8 mouse cellular contexts compared by ENCODE assay signal in the genomic region with DNA sequence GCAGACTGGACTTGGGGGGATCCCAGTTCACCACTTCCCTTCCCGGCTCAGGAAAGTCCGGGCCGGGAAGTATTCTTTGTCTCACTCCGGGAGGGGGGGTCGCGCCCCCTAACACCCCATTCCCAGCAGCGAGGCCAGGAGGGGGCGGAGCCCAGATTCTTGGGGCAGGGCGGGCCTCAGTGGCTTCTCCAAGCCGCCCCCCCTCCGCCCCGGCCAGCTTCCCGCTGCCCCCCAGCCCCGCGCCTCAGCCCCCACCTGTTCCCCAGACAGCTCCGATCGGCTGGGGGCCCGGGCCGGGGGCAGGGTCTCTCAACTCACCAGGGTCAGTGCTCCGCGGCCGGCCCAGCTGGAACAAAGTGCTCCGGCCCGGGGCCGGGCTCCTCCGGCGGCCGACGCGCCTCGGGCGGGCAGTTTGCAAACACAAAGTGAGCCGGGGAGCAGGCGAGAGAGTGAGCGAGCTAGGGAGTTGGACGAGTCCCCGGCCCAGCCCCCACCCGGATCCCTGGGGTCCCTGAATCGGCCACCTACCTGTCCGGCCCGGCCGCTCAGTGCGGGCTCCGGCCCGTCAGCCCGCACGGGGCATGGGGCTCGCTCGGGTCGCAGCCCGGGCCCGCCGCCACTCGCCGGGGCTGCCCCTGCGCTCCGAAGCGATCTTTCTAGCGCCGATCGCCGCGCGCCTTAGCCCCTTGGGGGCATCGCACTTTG. TPM values are rescaled to one million over a fixed set of nuclear protein-coding genes. Genes with fewer than 3 reads are reported as not detected.
DNase-seq lines count a peak whose midpoint lies in the region; ATAC-seq and TF ChIP-seq lines count a peak whose summit lies in the region.

No protein-coding gene starts in this region.

- peak; percentile 52 for ATAC-seq in forebrain, embryonic 15.5 days (replicated peaks)
- peak; percentile 43 for ATAC-seq in hindbrain, embryonic 13.5 days (ENCODE audit: low FRiP score)
- ATAC-seq in liver, embryonic 11.5 days (replicated peaks; ENCODE audit: low FRiP score), result peak; percentile 56

- TF ChIP-seq CTCF in CH12.LX (conservative IDR thresholded peaks at IDR 0.05 in 1 of 2, IDR thresholded peaks at IDR 0.05 in 1 of 2; ENCODE audit: low read depth in 2 of 2, low read length in 2 of 2), result no peak

- no peak for TF ChIP-seq EP300 in CH12.LX (IDR thresholded peaks at IDR 0.05; ENCODE audit: low read length)

- H3K79me2 ChIP-seq in CH12.LX (replicated peaks; ENCODE audit: control insufficient read depth, extremely low read depth, insufficient read depth, poor library complexity, severe bottlenecking), result peaks cover 15% of the 10 kb centered on the region
- H3K79me2 ChIP-seq in myocyte (ENCODE audit: control insufficient read depth, insufficient read depth), result peaks cover 38% of the 10 kb centered on the region

- dilution Hi-C loops in CH12.LX (cut with MboI; ENCODE audit: extremely low pct_ligation_motif_present, extremely low pct_unique_long_range_greater_than_20kb, low sequenced_read_pairs), result no loop called here

- TF ChIP-seq POLR2A in CH12.LX (IDR thresholded peaks at IDR 0.05; ENCODE audit: low read depth, low read length) (no peak), myocyte (IDR thresholded peaks at IDR 0.05; ENCODE audit: insufficient read length, low read depth) (no peak)

- H3ac ChIP-seq in myocyte (ENCODE audit: control insufficient read depth, insufficient read length), result peak overlapping the region; percentile 91

- H3K36me3 ChIP-seq in CH12.LX (replicated peaks in 1 of 2; ENCODE audit: control insufficient read depth in 1 of 2, insufficient read depth in 1 of 2, low read length in 1 of 2) (peaks cover 6 to 36% of the 10 kb centered on the region in 2 experiments), myocyte (ENCODE audit: control insufficient read depth, insufficient read depth) (no peaks in the 10 kb centered on the region)
- H3K36me3 ChIP-seq in forebrain, embryonic 15.5 days, result no peaks in the 10 kb centered on the region
- no peaks in the 10 kb centered on the region for H3K36me3 ChIP-seq in hindbrain, embryonic 13.5 days
- H3K36me3 ChIP-seq in liver, embryonic 11.5 days (ENCODE audit: control insufficient read depth, insufficient read depth, low read length), result peaks cover 5% of the 10 kb centered on the region; the same call in 1 of the 2 replicates

- no peak for TF ChIP-seq RAD21 in CH12.LX (IDR thresholded peaks at IDR 0.05; ENCODE audit: low read depth, low read length)

- H3K27me3 ChIP-seq in CH12.LX (replicated peaks) (no peaks in the 10 kb centered on the region), myocyte (ENCODE audit: control insufficient read depth, insufficient read depth, insufficient read length) (no peaks in the 10 kb centered on the region)
- H3K27me3 ChIP-seq in forebrain, embryonic 15.5 days, result peaks cover 15% of the 10 kb centered on the region; the same call in 1 of the 2 replicates
- peaks cover 61% of the 10 kb centered on the region for H3K27me3 ChIP-seq in hindbrain, embryonic 13.5 days
- H3K27me3 ChIP-seq in liver, embryonic 11.5 days (replicated peaks; ENCODE audit: control insufficient read depth, insufficient read depth, low read length), result peaks cover 25% of the 10 kb centered on the region

- peak overlapping the region; percentile 85 for H3K9ac ChIP-seq in CH12.LX (ENCODE audit: insufficient read depth, low read depth)
- peak overlapping the region; percentile 69 for H3K9ac ChIP-seq in forebrain, embryonic 15.5 days (replicated peaks)
- H3K9ac ChIP-seq in hindbrain, embryonic 13.5 days, result peak overlapping the region; percentile 83
- peak overlapping the region; percentile 91 for H3K9ac ChIP-seq in liver, embryonic 11.5 days (ENCODE audit: low read depth, low read length)

- peak; percentile 29 for DNase-seq in CH12.LX (ENCODE audit: extremely low read depth)
- peak; percentile 80 for DNase-seq in adrenal gland, adult 2 months
- DNase-seq in liver, embryonic 11.5 days (ENCODE audit: low spot score), result peak; percentile 76
- DNase-seq in thymus, postnatal 10 days (ENCODE audit: low spot score in 2 of 2), result peak; percentile 46 to 47
- DNase-seq in left cerebral cortex, adult 11 months (ENCODE audit: low spot score), result no peak

- H3K9me3 ChIP-seq in CH12.LX (replicated peaks; ENCODE audit: low read length), result no peaks in the 10 kb centered on the region
- H3K9me3 ChIP-seq in forebrain, embryonic 15.5 days, result no peaks in the 10 kb centered on the region
- H3K9me3 ChIP-seq in hindbrain, embryonic 13.5 days, result no peaks in the 10 kb centered on the region
- no peaks in the 10 kb centered on the region for H3K9me3 ChIP-seq in liver, embryonic 11.5 days (ENCODE audit: control insufficient read depth, low read length)

- H3K4me2 ChIP-seq in CH12.LX (ENCODE audit: insufficient read depth, low read depth, poor library complexity, severe bottlenecking) (peak overlapping the region; percentile 95), myocyte (ENCODE audit: low read depth) (peak overlapping the region; percentile 82)
- H3K4me2 ChIP-seq in forebrain, embryonic 15.5 days (replicated peaks), result peak overlapping the region; percentile 79
- H3K4me2 ChIP-seq in hindbrain, embryonic 13.5 days, result peak overlapping the region; percentile 98
- H3K4me2 ChIP-seq in liver, embryonic 11.5 days, result peak overlapping the region; percentile 99

- under 1% methylated on average over 62 of the region's 65 CpGs for WGBS in forebrain, embryonic 15.5 days
- under 1% methylated on average over 56 of the region's 65 CpGs for WGBS in hindbrain, embryonic 13.5 days
- under 1% methylated on average over 65 of the region's 65 CpGs for WGBS in liver, embryonic 11.5 days

- in situ Hi-C loops in CH12.LX (cut with MboI; ENCODE audit: low pct_ligation_motif_present, low pct_unique_long_range_greater_than_20kb, low sequenced_read_pairs), result no loop called here

- peaks cover 8 to 40% of the 10 kb centered on the region in 2 experiments for H3K4me1 ChIP-seq in CH12.LX (ENCODE audit: control insufficient read depth in 1 of 2, insufficient read depth in 2 of 2)
- H3K4me1 ChIP-seq in forebrain, embryonic 15.5 days, result peaks cover 59% of the 10 kb centered on the region
- H3K4me1 ChIP-seq in hindbrain, embryonic 13.5 days (replicated peaks), result peaks cover 61% of the 10 kb centered on the region
- H3K4me1 ChIP-seq in liver, embryonic 11.5 days (replicated peaks; ENCODE audit: control insufficient read depth, insufficient read depth, low read length), result peaks cover 31% of the 10 kb centered on the region

- H3K27ac ChIP-seq in CH12.LX (ENCODE audit: insufficient read depth, low read depth), result peak overlapping the region; percentile 88
- H3K27ac ChIP-seq in forebrain, embryonic 15.5 days (replicated peaks), result peak overlapping the region; percentile 93
- H3K27ac ChIP-seq in hindbrain, embryonic 13.5 days, result peak overlapping the region; percentile 87
- peak overlapping the region; percentile 93 for H3K27ac ChIP-seq in liver, embryonic 11.5 days (ENCODE audit: low read depth, low read length)

- H3K4me3 ChIP-seq in CH12.LX (replicated peaks in 1 of 3; ENCODE audit: low read depth in 2 of 3, low read length in 2 of 3, poor library complexity in 1 of 3) (peak overlapping the region; percentile 66 to 83 (median 73)), myocyte (peak overlapping the region; percentile 66)
- peak overlapping the region; percentile 76 for H3K4me3 ChIP-seq in forebrain, embryonic 15.5 days
- peak overlapping the region; percentile 80 for H3K4me3 ChIP-seq in hindbrain, embryonic 13.5 days
- H3K4me3 ChIP-seq in liver, embryonic 11.5 days (ENCODE audit: low read depth, low read length), result peak overlapping the region; percentile 94

TF ChIP-seq in CH12.LX, 34 proteins besides CTCF, POLR2A, EP300 and RAD21:
- no peak for TF ChIP-seq JUND (conservative IDR thresholded peaks at IDR 0.05; ENCODE audit: low read depth, low read length)
- peak; percentile 25 for TF ChIP-seq SIN3A (IDR thresholded peaks at IDR 0.05; ENCODE audit: low read length)
- 0 out of 2 replicates have a peak, but pooled peaks have one; percentile 6 for TF ChIP-seq IRF4 (IDR thresholded peaks at IDR 0.05; ENCODE audit: low read depth, low read length)
- peak; percentile 97 for TF ChIP-seq UBTF (IDR thresholded peaks at IDR 0.05; ENCODE audit: low read depth, low read length)
- TF ChIP-seq POLR2AphosphoS2 (IDR thresholded peaks at IDR 0.05; ENCODE audit: low read depth, low read length), result no peak
- TF ChIP-seq JUN (IDR thresholded peaks at IDR 0.05; ENCODE audit: insufficient read depth, low read depth, low read length), result no peak
- TF ChIP-seq BHLHE40 (IDR thresholded peaks at IDR 0.05; ENCODE audit: low read depth, low read length), result 0 out of 2 replicates have a peak, but pooled peaks have one; percentile 10
- TF ChIP-seq ZMIZ1 (IDR thresholded peaks at IDR 0.05; ENCODE audit: low read depth, low read length), result no peak
- no peak for TF ChIP-seq NRF1 (IDR thresholded peaks at IDR 0.05; ENCODE audit: low read depth, low read length)
- no peak for TF ChIP-seq USF2 (conservative IDR thresholded peaks at IDR 0.05; ENCODE audit: low read depth, low read length)

TF ChIP-seq in myocyte, 11 proteins besides CTCF, POLR2A, EP300 and RAD21:
- no peak for TF ChIP-seq TCF3 (IDR thresholded peaks at IDR 0.05; ENCODE audit: insufficient read length, low read depth)
- peak; percentile 18 for TF ChIP-seq E2F4 (IDR thresholded peaks at IDR 0.05; ENCODE audit: insufficient read depth)

RNA-seq across cellular contexts. Expression of a gene that starts 0.6 kb away (rescaled TPM):
- total RNA-seq in CH12.LX (2012; rRNA removed), result 8.5 and 9.9 TPM in 2 replicates
- 2.5 and 3.3 TPM in 2 replicates for total RNA-seq in CH12.LX (2014; rRNA removed)
- polyA plus RNA-seq in CH12.LX (2012; ENCODE audit: insufficient read length, low read depth), result 34.8 and 41.7 TPM in 2 replicates
- 10 to 100 TPM; 21.8 to 25.3 TPM for total RNA-seq in adrenal gland, adult 2 months (2021)
- 61.2 and 76.5 TPM in 2 replicates for polyA plus RNA-seq in adrenal gland, adult 2 months (2012; rRNA removed)
- polyA plus RNA-seq in forebrain, embryonic 15.5 days (2015; fragmentation: Nextera tagmentation; extraction: Ambion mirVana), result 33.2 and 37.3 TPM in 2 replicates
- 19.6 and 19.9 TPM in 2 replicates for polyA plus RNA-seq in hindbrain, embryonic 13.5 days (2015; fragmentation: Nextera tagmentation; extraction: Ambion mirVana)
- 21.3 and 21.6 TPM in 2 replicates for polyA plus RNA-seq in liver, embryonic 11.5 days (2014; fragmentation: Nextera tagmentation; extraction: Ambion mirVana)
- 24.7 TPM for polyA plus RNA-seq in myocyte (2012; fragmentation: generic; extraction: Trizol)
